Mouse (Mus musculus): ENCODE measurements around the gene Tagln. TPM values are rescaled to one million over a fixed set of nuclear protein-coding genes. Genes with fewer than 3 reads are reported as not detected.

The Tagln gene
- polyA plus RNA-seq, 1 experiment: 222 TPM

DNA sequence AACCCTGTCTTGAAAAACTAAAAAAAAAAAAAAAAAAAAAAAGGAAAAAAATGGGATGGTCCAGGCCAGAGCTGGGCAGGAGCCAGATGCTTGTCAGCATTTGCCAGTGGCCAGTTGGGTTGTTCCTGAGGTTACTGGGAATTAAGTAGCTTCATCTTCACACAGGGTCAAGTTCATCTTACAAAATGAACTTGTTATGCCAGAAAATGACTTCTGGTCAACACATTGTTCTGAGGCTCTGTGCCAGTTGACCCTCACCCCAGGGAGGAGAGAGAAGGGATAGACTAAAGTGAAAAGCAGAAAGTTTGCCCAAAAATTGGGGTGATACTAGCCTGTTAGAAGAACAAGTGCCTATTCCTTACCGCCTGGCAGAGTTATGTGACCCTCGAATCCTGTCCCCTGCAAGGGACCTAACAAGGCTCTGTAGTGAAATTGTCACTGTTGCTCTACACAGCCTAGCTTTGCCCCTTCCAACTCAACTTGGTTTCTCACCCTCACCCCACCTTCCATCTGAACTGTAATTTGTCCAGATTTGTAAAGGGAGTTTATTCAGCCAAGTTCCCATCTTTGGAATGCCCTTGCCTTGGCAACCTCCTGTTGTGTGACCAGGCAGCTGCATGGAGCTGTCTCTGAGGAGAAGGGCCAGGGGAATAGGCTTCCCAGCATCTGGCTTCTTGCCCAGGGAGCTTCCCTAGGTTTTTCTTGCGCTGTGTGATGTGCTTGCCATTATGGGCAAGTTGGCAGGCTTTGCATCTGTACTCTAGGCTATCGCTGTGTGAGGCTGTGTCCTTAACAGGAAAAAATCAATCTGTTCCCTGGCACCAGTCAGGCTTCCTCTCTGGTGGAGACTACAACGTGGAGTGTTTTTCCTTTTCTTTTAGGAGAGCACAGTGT is 18.6 kb downstream of the Tagln start:
- Histone ChIP-seq H3K36me3 (ENCODE audit: control insufficient read depth, insufficient read depth, low read length, poor library complexity, severe bottlenecking) (peaks cover 3% of the 10 kb centered on the region; the same call in 1 of the 2 replicates), H3K27ac (ENCODE audit: insufficient read depth, low read length) (no peak overlapping the region), H3K9ac (ENCODE audit: low read depth, poor library complexity, severe bottlenecking) (no peak overlapping the region), H3K27me3 (ENCODE audit: control insufficient read depth, insufficient read depth, low read length, poor library complexity, severe bottlenecking) (no peaks in the 10 kb centered on the region), H3K9me3 (replicated peaks; ENCODE audit: control insufficient read depth, insufficient read depth, low read length, poor library complexity, severe bottlenecking) (no peaks in the 10 kb centered on the region), H3K4me3 (ENCODE audit: low read depth, low read length) (no peak overlapping the region), H3K4me1 (ENCODE audit: control insufficient read depth, insufficient read depth, low read length) (no peaks in the 10 kb centered on the region)
- TF ChIP-seq POLR2A (IDR thresholded peaks at IDR 0.05; ENCODE audit: insufficient read depth, low read length) (no peak), CTCF (IDR thresholded peaks at IDR 0.05; ENCODE audit: low read depth, low read length) (no peak), EP300 (IDR thresholded peaks at IDR 0.05; ENCODE audit: insufficient read depth, low read depth, low read length) (no peak)

DNA sequence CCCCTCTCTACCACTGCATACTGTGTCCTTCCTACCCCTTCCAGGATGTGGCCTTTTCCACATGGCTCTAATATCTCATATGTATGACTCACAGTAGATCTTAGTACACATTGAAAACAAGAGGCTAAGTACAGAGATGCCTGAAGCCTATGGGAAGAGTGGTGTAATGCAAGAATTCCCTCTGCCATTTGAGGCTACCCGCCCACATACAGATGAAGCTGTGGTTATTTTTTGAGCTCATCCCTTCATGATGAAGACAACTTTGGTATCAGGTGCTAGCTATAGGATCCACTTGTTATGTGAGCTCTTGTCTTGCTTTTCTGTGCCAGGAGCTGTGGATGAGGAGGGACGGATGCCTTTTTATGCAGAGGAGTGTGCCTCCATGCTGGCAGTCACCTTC is 20.2 kb downstream of the Tagln start:
- TF ChIP-seq EP300 (IDR thresholded peaks at IDR 0.05; ENCODE audit: insufficient read depth, low read depth, low read length) (no peak), CTCF (IDR thresholded peaks at IDR 0.05; ENCODE audit: low read depth, low read length) (no peak), POLR2A (IDR thresholded peaks at IDR 0.05; ENCODE audit: insufficient read depth, low read length) (no peak)
- H3K36me3 ChIP-seq (ENCODE audit: control insufficient read depth, insufficient read depth, low read length, poor library complexity, severe bottlenecking): peaks cover 5% of the 10 kb centered on the region
- H3K4me3 ChIP-seq (ENCODE audit: low read depth, low read length): no peak overlapping the region
- H3K4me1 ChIP-seq (ENCODE audit: control insufficient read depth, insufficient read depth, low read length): no peaks in the 10 kb centered on the region
- H3K27ac ChIP-seq (ENCODE audit: insufficient read depth, low read length): no peak overlapping the region
- no peak overlapping the region for H3K9ac ChIP-seq (ENCODE audit: low read depth, poor library complexity, severe bottlenecking)
- no peaks in the 10 kb centered on the region for H3K9me3 ChIP-seq (replicated peaks; ENCODE audit: control insufficient read depth, insufficient read depth, low read length, poor library complexity, severe bottlenecking)
- no peaks in the 10 kb centered on the region for H3K27me3 ChIP-seq (ENCODE audit: control insufficient read depth, insufficient read depth, low read length, poor library complexity, severe bottlenecking)

DNA sequence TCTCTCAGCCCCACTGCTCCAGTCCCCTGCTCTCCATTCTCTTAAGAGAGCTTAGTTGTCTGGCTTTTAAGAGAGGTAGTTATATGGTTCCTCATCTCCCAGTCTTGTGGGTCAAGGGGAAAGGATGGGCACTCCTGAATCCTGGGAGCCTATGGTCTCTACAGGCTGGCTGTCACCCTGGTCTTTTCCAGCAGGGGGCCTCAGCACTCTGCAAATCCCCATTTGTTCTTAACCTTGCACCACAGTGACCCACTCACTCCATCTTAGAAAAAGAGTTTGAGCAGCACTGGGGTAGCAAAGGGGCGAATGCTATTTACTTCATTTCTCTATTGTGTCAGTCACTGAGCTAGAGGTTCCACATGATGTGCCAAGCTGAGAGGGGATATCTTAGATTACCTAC is 24.2 kb downstream of the Tagln start:
- Histone ChIP-seq H3K27ac (ENCODE audit: insufficient read depth, low read length) (no peak overlapping the region), H3K27me3 (ENCODE audit: control insufficient read depth, insufficient read depth, low read length, poor library complexity, severe bottlenecking) (no peaks in the 10 kb centered on the region), H3K4me3 (ENCODE audit: low read depth, low read length) (no peak overlapping the region), H3K36me3 (ENCODE audit: control insufficient read depth, insufficient read depth, low read length, poor library complexity, severe bottlenecking) (peaks cover 3% of the 10 kb centered on the region; the same call in 1 of the 2 replicates), H3K4me1 (ENCODE audit: control insufficient read depth, insufficient read depth, low read length) (no peaks in the 10 kb centered on the region), H3K9me3 (replicated peaks; ENCODE audit: control insufficient read depth, insufficient read depth, low read length, poor library complexity, severe bottlenecking) (no peaks in the 10 kb centered on the region), H3K9ac (ENCODE audit: low read depth, poor library complexity, severe bottlenecking) (no peak overlapping the region)
- TF ChIP-seq CTCF (IDR thresholded peaks at IDR 0.05; ENCODE audit: low read depth, low read length) (peak; percentile 60), POLR2A (IDR thresholded peaks at IDR 0.05; ENCODE audit: insufficient read depth, low read length) (no peak)

DNA sequence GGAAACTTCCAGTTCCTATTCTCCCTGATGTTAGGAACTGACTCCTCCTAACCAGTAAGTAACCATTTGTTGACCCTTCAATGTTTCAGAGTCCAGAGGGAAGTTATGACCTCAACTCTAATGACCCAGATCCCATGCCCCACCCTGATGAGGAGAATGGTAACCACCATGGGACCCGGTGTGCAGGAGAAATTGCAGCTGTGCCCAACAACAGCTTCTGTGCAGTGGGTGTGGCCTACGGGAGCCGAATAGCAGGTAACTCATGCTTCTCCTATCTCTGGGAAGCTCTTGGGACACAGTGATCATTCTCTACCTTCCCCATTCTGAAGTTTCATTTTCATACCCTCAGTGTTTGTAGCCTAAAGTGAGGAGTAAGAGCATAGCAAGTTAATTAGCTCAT is 24.9 kb downstream of the Tagln start:
- Histone ChIP-seq H3K9me3 (replicated peaks; ENCODE audit: control insufficient read depth, insufficient read depth, low read length, poor library complexity, severe bottlenecking) (no peaks in the 10 kb centered on the region), H3K4me1 (ENCODE audit: control insufficient read depth, insufficient read depth, low read length) (no peaks in the 10 kb centered on the region), H3K9ac (ENCODE audit: low read depth, poor library complexity, severe bottlenecking) (no peak overlapping the region), H3K27ac (ENCODE audit: insufficient read depth, low read length) (no peak overlapping the region), H3K36me3 (ENCODE audit: control insufficient read depth, insufficient read depth, low read length, poor library complexity, severe bottlenecking) (peaks cover 3% of the 10 kb centered on the region; the same call in 1 of the 2 replicates), H3K27me3 (ENCODE audit: control insufficient read depth, insufficient read depth, low read length, poor library complexity, severe bottlenecking) (no peaks in the 10 kb centered on the region), H3K4me3 (ENCODE audit: low read depth, low read length) (no peak overlapping the region)
- TF ChIP-seq EP300 (IDR thresholded peaks at IDR 0.05; ENCODE audit: insufficient read depth, low read depth, low read length) (no peak), POLR2A (IDR thresholded peaks at IDR 0.05; ENCODE audit: insufficient read depth, low read length) (no peak), CTCF (IDR thresholded peaks at IDR 0.05; ENCODE audit: low read depth, low read length) (no peak)

DNA sequence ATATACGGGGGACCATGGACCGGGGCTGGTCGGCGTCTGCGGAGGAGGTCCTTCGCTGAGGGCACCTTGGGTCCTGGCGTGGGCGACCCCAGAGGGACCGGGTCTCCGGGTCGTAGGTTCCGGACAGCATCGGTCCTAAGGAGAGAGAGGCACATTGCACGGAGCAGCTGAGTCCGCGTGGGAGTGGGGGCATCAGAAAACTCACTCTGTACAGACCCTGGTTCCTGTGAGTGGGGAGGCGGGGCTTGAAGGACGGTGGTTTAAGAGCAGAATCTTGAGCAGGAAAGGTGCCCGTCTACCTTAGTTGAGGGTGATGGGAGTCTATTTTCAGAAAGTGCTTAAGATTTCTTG is 28.8 kb downstream of the Tagln start:
- peaks cover 3% of the 10 kb centered on the region; the same call in 1 of the 2 replicates for H3K36me3 ChIP-seq (ENCODE audit: control insufficient read depth, insufficient read depth, low read length, poor library complexity, severe bottlenecking)
- no peak overlapping the region for H3K27ac ChIP-seq (ENCODE audit: insufficient read depth, low read length)
- no peaks in the 10 kb centered on the region for H3K27me3 ChIP-seq (ENCODE audit: control insufficient read depth, insufficient read depth, low read length, poor library complexity, severe bottlenecking)
- no peak for TF ChIP-seq POLR2A (IDR thresholded peaks at IDR 0.05; ENCODE audit: insufficient read depth, low read length)
- TF ChIP-seq CTCF (IDR thresholded peaks at IDR 0.05; ENCODE audit: low read depth, low read length): no peak
- TF ChIP-seq EP300 (IDR thresholded peaks at IDR 0.05; ENCODE audit: insufficient read depth, low read depth, low read length): no peak
- no peaks in the 10 kb centered on the region for H3K4me1 ChIP-seq (ENCODE audit: control insufficient read depth, insufficient read depth, low read length)
- H3K9me3 ChIP-seq (replicated peaks; ENCODE audit: control insufficient read depth, insufficient read depth, low read length, poor library complexity, severe bottlenecking): no peaks in the 10 kb centered on the region
- peak overlapping the region; percentile 80 for H3K4me3 ChIP-seq (ENCODE audit: low read depth, low read length)
- H3K9ac ChIP-seq (ENCODE audit: low read depth, poor library complexity, severe bottlenecking): peak overlapping the region; percentile 82

DNA sequence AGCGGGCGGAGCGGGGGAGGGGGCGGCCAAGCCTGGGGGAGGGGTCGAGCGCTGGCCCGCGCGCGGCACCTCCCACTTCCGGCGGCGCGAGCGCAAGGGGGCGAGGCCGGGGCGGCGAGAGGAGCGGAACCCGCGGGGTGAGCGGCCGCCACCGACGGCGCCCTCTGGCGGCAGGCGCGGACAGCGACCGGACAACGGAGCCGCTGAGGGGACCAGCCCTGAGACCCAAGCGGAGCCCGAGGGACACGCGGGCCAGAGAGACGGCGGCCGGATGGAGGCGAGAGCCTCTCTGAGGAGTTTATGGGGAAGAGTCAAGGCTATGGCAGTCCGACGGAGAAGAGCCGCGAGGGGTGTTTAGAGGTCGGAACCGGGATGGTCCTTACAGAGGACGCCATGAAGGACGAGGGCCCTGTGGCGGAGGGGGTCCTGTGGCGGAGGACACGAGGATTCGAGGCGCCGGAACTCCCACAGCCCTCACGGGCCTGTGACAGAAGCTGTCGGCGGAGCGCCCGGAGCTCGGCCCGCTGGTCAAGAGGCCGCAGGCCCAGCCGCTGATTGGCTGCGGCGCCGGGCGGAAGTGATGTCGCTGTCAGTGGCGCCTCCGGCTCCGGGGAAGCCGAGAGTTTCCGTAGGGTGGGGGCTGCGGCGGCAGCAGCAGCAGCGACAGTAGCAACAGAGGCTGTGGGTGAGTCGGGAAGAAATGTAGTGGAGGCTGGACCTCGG is 29.3 kb downstream of the Tagln start, which contains the start of the genes Pcsk7 and Rnf214:
Gene Pcsk7, plus strand, starts transcription at position 143 of the 723 bp plus-strand sequence.
Gene Rnf214, minus strand, starts transcription at position 557 of the 723 bp plus-strand sequence.
- H3K27me3 ChIP-seq (ENCODE audit: control insufficient read depth, insufficient read depth, low read length, poor library complexity, severe bottlenecking): no peaks in the 10 kb centered on the region
- H3K9me3 ChIP-seq (replicated peaks; ENCODE audit: control insufficient read depth, insufficient read depth, low read length, poor library complexity, severe bottlenecking): no peaks in the 10 kb centered on the region
- no peaks in the 10 kb centered on the region for H3K4me1 ChIP-seq (ENCODE audit: control insufficient read depth, insufficient read depth, low read length)
- H3K4me3 ChIP-seq (ENCODE audit: low read depth, low read length): peak within 1 kb of the TSS; percentile 80
- TF ChIP-seq POLR2A (IDR thresholded peaks at IDR 0.05; ENCODE audit: insufficient read depth, low read length): no peak
- peak; percentile 70 for TF ChIP-seq CTCF (IDR thresholded peaks at IDR 0.05; ENCODE audit: low read depth, low read length)
- H3K9ac ChIP-seq (ENCODE audit: low read depth, poor library complexity, severe bottlenecking): peak within 1 kb of the TSS; percentile 82
- peak within 1 kb of the TSS; percentile 37 for H3K27ac ChIP-seq (ENCODE audit: insufficient read depth, low read length)
- H3K36me3 ChIP-seq (ENCODE audit: control insufficient read depth, insufficient read depth, low read length, poor library complexity, severe bottlenecking): peaks cover 3% of the 10 kb centered on the region; the same call in 1 of the 2 replicates
